Mouse (Mus musculus) cortical plate, adult 2 months (tissue): ENCODE measurements at regions not wholly inside any gene's neighbourhood (a gene's known extent, or its start where the extent isn't known, plus 50 kb on each side); places are given as distances from the start of the nearest gene placed in this dataset.

Source experiments
- H3K27ac ChIP-seq: fragments of 200-500 bp; 2 replicates; pipeline ENCODE4 v1.5.1; 2012; ENCODE audit warnings: low read length, control low read depth, inconsistent platforms; ENCODE audit not compliant: insufficient read depth
- H3K4me1 ChIP-seq: fragments of 200-500 bp; 2 replicates; pipeline ENCODE4 v1.6.1; 2011; ENCODE audit warnings: low read length; ENCODE audit not compliant: control insufficient read depth, insufficient read depth
- H3K4me3 ChIP-seq: fragments of 200-500 bp; 2 replicates; pipeline ENCODE4 v1.5.1; 2011; ENCODE audit warnings: mild to moderate bottlenecking, low read length, control low read depth; ENCODE audit not compliant: insufficient read depth
- CTCF ChIP-seq: fragments of 200-500 bp; IDR thresholded peaks from 2 replicates; pipeline ENCODE4 v1.5.1; 2011; ENCODE audit warnings: mild to moderate bottlenecking, control low read depth, low read length; ENCODE audit not compliant: insufficient read depth; ENCODE audit errors: extremely low read depth
- POLR2A ChIP-seq: fragments of 200-500 bp; IDR thresholded peaks from 2 replicates; pipeline ENCODE4 v1.6.1; 2011; ENCODE audit warnings: mild to moderate bottlenecking, low read length, control low read depth; ENCODE audit not compliant: insufficient read depth; ENCODE audit errors: extremely low read depth

GRCm38 (mm10) chr8:92518486-92518885, 155.6 kb upstream of the Irx6 start:
- Histone ChIP-seq H3K27ac (no peak overlapping the region), H3K4me3 (no peak overlapping the region), H3K4me1 (no peaks in the 10 kb centered on the region)
- no peak for TF ChIP-seq CTCF
- TF ChIP-seq POLR2A: no peak

- Histone ChIP-seq H3K4me1 (peaks cover 2% of the 10 kb centered on the region), H3K27ac (no peak overlapping the region), H3K4me3 (no peak overlapping the region)
- TF ChIP-seq POLR2A (no peak), CTCF (no peak)
Measured at GRCm38 (mm10) chr8:92522519-92522918, 151.6 kb upstream of the Irx6 start.

GRCm38 (mm10) chr8:92529756-92530155, 144.3 kb upstream of the Irx6 start:
- Histone ChIP-seq H3K27ac (no peak overlapping the region), H3K4me3 (no peak overlapping the region), H3K4me1 (peaks cover 2% of the 10 kb centered on the region)
- no peak for TF ChIP-seq POLR2A
- no peak for TF ChIP-seq CTCF

DNA sequence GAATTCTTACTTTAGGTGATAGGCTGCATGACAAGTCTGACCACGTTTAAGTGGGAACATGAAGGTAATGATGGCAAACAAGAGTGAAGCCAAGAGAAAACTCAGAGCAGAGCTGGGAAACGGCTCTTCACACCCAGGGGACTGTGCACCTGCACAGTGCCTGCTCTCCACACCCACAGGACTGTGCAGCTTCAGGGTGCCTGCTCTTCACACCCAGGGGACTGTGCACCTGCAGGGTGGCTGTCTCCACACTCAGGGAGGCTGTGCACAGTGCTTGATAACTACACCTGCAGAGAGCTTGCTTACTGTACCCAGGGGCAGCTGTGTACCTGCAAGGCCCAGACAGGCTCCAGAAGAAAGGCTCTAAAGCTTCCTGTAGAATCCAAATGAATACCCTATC, 133.5 kb upstream of the Irx6 start:
- Histone ChIP-seq H3K4me3 (no peak overlapping the region), H3K4me1 (no peaks in the 10 kb centered on the region), H3K27ac (no peak overlapping the region)
- TF ChIP-seq CTCF (no peak), POLR2A (no peak)

GRCm38 (mm10) chr8:92545347-92546059, 128.6 kb upstream of the Irx6 start:
- no peak overlapping the region for H3K4me3 ChIP-seq
- H3K27ac ChIP-seq: no peak overlapping the region

DNA sequence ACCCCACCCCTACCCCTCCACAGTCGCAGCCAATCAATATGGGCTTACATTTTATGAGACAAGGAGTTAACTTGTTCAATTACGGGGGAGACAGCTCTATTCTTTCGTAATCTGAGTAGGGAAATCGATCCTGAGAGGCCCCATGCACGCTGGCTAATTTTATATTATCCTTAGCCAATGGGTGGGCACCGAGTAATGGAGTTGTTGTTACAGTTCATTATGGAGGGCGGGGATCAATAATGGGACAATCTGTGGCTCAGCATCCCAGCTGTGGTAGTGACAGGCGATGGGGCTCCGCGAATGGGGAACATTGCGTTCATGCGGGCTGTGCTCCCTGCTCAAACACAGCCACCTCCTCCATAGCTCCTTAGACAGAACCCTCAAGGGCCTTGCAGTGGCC, 118.9 kb upstream of the Irx6 start:
- no peak for TF ChIP-seq CTCF
- no peak for TF ChIP-seq POLR2A
- H3K4me3 ChIP-seq: no peak overlapping the region
- no peak overlapping the region for H3K27ac ChIP-seq
- no peaks in the 10 kb centered on the region for H3K4me1 ChIP-seq

More at GRCm38 (mm10) chr8:92545347-92546059, 128.6 kb upstream of the Irx6 start:
- H3K4me1 ChIP-seq: no peaks in the 10 kb centered on the region
- TF ChIP-seq POLR2A (no peak), CTCF (no peak)

- Histone ChIP-seq H3K4me1 (no peaks in the 10 kb centered on the region), H3K4me3 (no peak overlapping the region), H3K27ac (no peak overlapping the region)
- no peak for TF ChIP-seq CTCF
- no peak for TF ChIP-seq POLR2A
Measured at GRCm38 (mm10) chr8:92555631-92556030, 118.5 kb upstream of the Irx6 start.

GRCm38 (mm10) chr8:92562471-92562870, 111.6 kb upstream of the Irx6 start:
- TF ChIP-seq POLR2A: no peak
- TF ChIP-seq CTCF: no peak
- no peaks in the 10 kb centered on the region for H3K4me1 ChIP-seq
- H3K27ac ChIP-seq: no peak overlapping the region
- no peak overlapping the region for H3K4me3 ChIP-seq

GRCm38 (mm10) chr8:92562962-92563361, 111.1 kb upstream of the Irx6 start:
- Histone ChIP-seq H3K4me3 (no peak overlapping the region), H3K4me1 (no peaks in the 10 kb centered on the region), H3K27ac (no peak overlapping the region)
- no peak for TF ChIP-seq CTCF
- no peak for TF ChIP-seq POLR2A

DNA sequence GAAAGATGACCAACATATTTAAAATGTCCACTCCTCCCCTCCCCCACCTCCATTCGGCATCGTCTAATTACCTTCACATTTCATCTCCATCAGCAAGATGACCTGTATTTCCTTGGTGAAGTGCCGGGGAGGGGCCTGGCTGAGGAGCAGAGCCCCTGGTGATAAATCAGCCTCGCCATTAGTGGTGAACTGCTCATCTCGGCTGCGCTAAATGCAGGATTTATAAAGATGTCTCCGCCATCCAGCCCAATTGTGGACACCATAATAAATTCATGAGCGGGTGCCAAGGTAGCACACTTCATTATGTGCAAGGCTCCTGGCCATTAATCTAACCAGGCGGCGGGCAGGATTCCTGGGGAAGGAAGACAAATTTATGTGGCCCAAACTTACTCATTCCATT, 104.4 kb upstream of the Irx6 start:
- TF ChIP-seq CTCF: no peak
- H3K4me3 ChIP-seq: no peak overlapping the region
- H3K27ac ChIP-seq: no peak overlapping the region
- H3K4me1 ChIP-seq: no peaks in the 10 kb centered on the region
